Mouse (Mus musculus): ENCODE data around the gene Rbms3. TPM values are rescaled to one million over a fixed set of nuclear protein-coding genes. Genes with fewer than 3 reads are reported as not detected.

The Rbms3 gene
- polyA plus RNA-seq, 1 experiment from 2014 or later: 75.1 TPM

DNA sequence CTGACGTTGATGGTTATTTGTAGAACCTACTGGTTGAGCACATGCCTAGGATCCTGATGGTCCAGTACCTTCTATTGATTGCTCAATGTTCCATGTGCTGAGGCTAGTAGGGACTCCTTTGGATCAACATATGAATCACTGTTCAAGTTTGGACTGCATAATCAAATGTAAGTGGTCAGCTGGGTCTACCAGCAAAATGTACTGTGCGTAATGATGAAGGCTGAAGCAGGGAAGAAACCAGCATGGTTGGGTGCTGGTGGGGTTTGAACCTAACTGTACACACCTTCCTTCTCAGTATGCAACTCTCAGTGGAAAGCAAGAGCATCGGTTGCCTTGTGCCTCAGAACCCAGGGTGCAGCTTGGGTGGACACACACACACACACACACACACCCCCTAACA lies 767.4 kb downstream of the Rbms3 start:
- Histone ChIP-seq H3K36me3 (ENCODE audit: control insufficient read depth, insufficient read depth, low read length) (no peaks in the 10 kb centered on the region), H3K9ac (ENCODE audit: low read depth, low read length) (no peak overlapping the region), H3K4me3 (ENCODE audit: low read length) (no peak overlapping the region), H3K27ac (ENCODE audit: low read depth, low read length) (no peak overlapping the region), H3K4me2 (ENCODE audit: low read length) (no peak overlapping the region), H3K9me3 (ENCODE audit: control insufficient read depth, low read length) (peaks cover 3% of the 10 kb centered on the region; the same call in 1 of the 2 replicates), H3K4me1 (ENCODE audit: control insufficient read depth, insufficient read depth, low read depth, low read length) (peaks cover 3% of the 10 kb centered on the region; the same call in 1 of the 2 replicates), H3K27me3 (replicated peaks; ENCODE audit: control insufficient read depth, insufficient read depth, low read length) (no peaks in the 10 kb centered on the region)
- ATAC-seq: no peak
- 87% methylated on average over 3 of the region's 3 CpGs for WGBS

DNA sequence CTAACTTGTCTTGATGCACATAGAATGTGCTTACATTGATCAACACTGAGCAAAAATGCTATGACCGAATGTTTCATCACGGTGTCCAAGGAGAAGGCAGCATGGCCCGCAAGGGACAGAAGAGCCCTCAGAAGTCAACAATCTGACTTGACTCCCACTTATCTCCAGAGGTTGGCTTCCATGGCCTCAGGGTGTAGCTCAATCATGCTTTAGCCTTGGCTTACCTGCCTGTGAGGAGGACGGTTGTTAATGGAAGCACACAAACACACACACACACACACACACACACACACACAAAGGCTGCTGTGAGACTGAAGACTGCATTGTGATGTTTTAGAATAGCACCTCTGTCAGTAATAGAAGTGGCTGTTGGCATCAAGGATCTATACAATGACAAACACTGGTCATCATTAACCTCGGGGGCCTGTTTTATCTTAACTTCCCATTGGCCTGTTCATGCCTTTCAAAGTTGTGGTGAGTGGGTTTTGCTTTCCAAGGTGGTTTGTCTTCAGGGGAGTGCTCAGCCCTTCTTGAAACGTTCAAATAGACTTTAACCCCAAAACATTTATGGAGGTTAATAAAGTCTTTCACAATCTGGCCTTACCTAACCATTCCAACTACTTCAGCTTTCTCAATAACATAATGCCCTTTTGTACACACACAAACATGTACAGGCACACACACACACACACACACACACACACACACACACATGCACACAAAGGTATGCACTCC lies 771.7 kb downstream of the Rbms3 start:
- H3K36me3 ChIP-seq (ENCODE audit: control insufficient read depth, insufficient read depth, low read length): no peaks in the 10 kb centered on the region
- no peak overlapping the region for H3K27ac ChIP-seq (ENCODE audit: low read depth, low read length)
- H3K4me3 ChIP-seq (ENCODE audit: low read length): no peak overlapping the region
- no peak overlapping the region for H3K9ac ChIP-seq (ENCODE audit: low read depth, low read length)
- H3K4me2 ChIP-seq (ENCODE audit: low read length): no peak overlapping the region
- H3K9me3 ChIP-seq (ENCODE audit: control insufficient read depth, low read length): no peaks in the 10 kb centered on the region
- ATAC-seq: no peak
- peaks cover 2% of the 10 kb centered on the region; the same call in 1 of the 2 replicates for H3K4me1 ChIP-seq (ENCODE audit: control insufficient read depth, insufficient read depth, low read depth, low read length)
- 91% methylated on average over 6 of the region's 6 CpGs for WGBS
- H3K27me3 ChIP-seq (replicated peaks; ENCODE audit: control insufficient read depth, insufficient read depth, low read length): no peaks in the 10 kb centered on the region

DNA sequence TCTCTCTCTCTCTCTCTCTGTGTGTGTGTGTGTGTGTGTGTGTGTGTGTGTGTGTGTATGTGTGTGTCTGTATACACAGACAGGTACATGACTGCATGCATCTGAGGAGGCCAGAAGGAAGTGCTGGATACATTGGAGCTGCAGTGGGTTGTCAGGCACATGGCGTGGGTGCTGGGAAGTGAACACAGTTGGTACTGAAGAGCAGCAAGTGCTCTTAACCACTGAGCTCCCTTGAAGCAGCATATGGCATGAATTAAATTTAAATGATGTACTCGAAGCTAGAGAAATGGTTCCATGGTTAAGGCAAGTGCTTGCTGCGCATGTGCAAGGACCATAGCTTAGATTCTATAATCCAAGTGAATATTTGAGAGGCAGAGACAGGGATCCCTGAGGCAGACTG lies 772.6 kb downstream of the Rbms3 start:
- Histone ChIP-seq H3K36me3 (ENCODE audit: control insufficient read depth, insufficient read depth, low read length) (no peaks in the 10 kb centered on the region), H3K9ac (ENCODE audit: low read depth, low read length) (no peak overlapping the region), H3K27me3 (replicated peaks; ENCODE audit: control insufficient read depth, insufficient read depth, low read length) (no peaks in the 10 kb centered on the region), H3K4me1 (ENCODE audit: control insufficient read depth, insufficient read depth, low read depth, low read length) (peaks cover 2% of the 10 kb centered on the region; the same call in 1 of the 2 replicates), H3K27ac (ENCODE audit: low read depth, low read length) (no peak overlapping the region), H3K9me3 (ENCODE audit: control insufficient read depth, low read length) (no peaks in the 10 kb centered on the region), H3K4me2 (ENCODE audit: low read length) (no peak overlapping the region), H3K4me3 (ENCODE audit: low read length) (no peak overlapping the region)
- ATAC-seq: no peak
- 91% methylated on average over 3 of the region's 3 CpGs for WGBS

DNA sequence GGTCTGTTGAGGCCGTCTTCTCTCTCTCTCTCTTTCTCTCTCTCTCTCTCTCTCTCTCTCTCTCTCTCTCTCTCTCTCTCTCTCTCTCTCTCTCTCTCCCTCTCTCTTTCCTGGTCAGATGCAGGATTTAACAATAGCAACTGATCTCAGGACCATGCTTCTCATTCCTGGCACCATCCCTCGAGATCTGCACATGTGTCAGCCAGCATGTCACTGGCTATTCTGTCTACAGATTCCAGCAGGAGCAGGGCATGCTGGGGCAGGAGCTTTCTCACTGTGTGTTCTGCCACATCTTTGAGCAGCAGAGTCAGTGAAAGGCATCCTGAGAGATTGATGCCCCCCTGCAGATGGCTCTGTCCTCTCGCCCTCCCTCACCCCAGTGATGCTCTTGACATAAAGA lies 774.0 kb downstream of the Rbms3 start:
- H3K27me3 ChIP-seq (replicated peaks; ENCODE audit: control insufficient read depth, insufficient read depth, low read length): no peaks in the 10 kb centered on the region
- H3K4me2 ChIP-seq (ENCODE audit: low read length): no peak overlapping the region
- no peak overlapping the region for H3K9ac ChIP-seq (ENCODE audit: low read depth, low read length)
- H3K4me1 ChIP-seq (ENCODE audit: control insufficient read depth, insufficient read depth, low read depth, low read length): peaks cover 2% of the 10 kb centered on the region; the same call in 1 of the 2 replicates
- H3K27ac ChIP-seq (ENCODE audit: low read depth, low read length): no peak overlapping the region
- WGBS: 43% methylated on average over 3 of the region's 3 CpGs
- no peaks in the 10 kb centered on the region for H3K36me3 ChIP-seq (ENCODE audit: control insufficient read depth, insufficient read depth, low read length)
- no peaks in the 10 kb centered on the region for H3K9me3 ChIP-seq (ENCODE audit: control insufficient read depth, low read length)
- H3K4me3 ChIP-seq (ENCODE audit: low read length): no peak overlapping the region
- ATAC-seq: no peak

GRCm38 (mm10) chr9:116848905-116849304 lies 780.8 kb downstream of the Rbms3 start:
- no peaks in the 10 kb centered on the region for H3K27me3 ChIP-seq (replicated peaks; ENCODE audit: control insufficient read depth, insufficient read depth, low read length)
- no peak for ATAC-seq
- no peaks in the 10 kb centered on the region for H3K36me3 ChIP-seq (ENCODE audit: control insufficient read depth, insufficient read depth, low read length)
- WGBS: 95% methylated on average over 4 of the region's 4 CpGs
- H3K4me3 ChIP-seq (ENCODE audit: low read length): no peak overlapping the region
- H3K9ac ChIP-seq (ENCODE audit: low read depth, low read length): no peak overlapping the region
- no peaks in the 10 kb centered on the region for H3K9me3 ChIP-seq (ENCODE audit: control insufficient read depth, low read length)
- H3K27ac ChIP-seq (ENCODE audit: low read depth, low read length): no peak overlapping the region
- H3K4me1 ChIP-seq (ENCODE audit: control insufficient read depth, insufficient read depth, low read depth, low read length): no peaks in the 10 kb centered on the region
- no peak overlapping the region for H3K4me2 ChIP-seq (ENCODE audit: low read length)

GRCm38 (mm10) chr9:116848166-116848565 lies 781.5 kb downstream of the Rbms3 start:
- Histone ChIP-seq H3K4me1 (ENCODE audit: control insufficient read depth, insufficient read depth, low read depth, low read length) (no peaks in the 10 kb centered on the region), H3K27ac (ENCODE audit: low read depth, low read length) (no peak overlapping the region), H3K9ac (ENCODE audit: low read depth, low read length) (no peak overlapping the region), H3K36me3 (ENCODE audit: control insufficient read depth, insufficient read depth, low read length) (no peaks in the 10 kb centered on the region), H3K9me3 (ENCODE audit: control insufficient read depth, low read length) (no peaks in the 10 kb centered on the region), H3K4me2 (ENCODE audit: low read length) (no peak overlapping the region), H3K4me3 (ENCODE audit: low read length) (no peak overlapping the region), H3K27me3 (replicated peaks; ENCODE audit: control insufficient read depth, insufficient read depth, low read length) (no peaks in the 10 kb centered on the region)
- 82% methylated on average over 10 of the region's 10 CpGs for WGBS
- ATAC-seq: no peak

- ATAC-seq: no peak
- Histone ChIP-seq H3K27ac (ENCODE audit: low read depth, low read length) (no peak overlapping the region), H3K4me1 (ENCODE audit: control insufficient read depth, insufficient read depth, low read depth, low read length) (no peaks in the 10 kb centered on the region), H3K9ac (ENCODE audit: low read depth, low read length) (no peak overlapping the region), H3K4me3 (ENCODE audit: low read length) (no peak overlapping the region), H3K36me3 (ENCODE audit: control insufficient read depth, insufficient read depth, low read length) (no peaks in the 10 kb centered on the region), H3K27me3 (replicated peaks; ENCODE audit: control insufficient read depth, insufficient read depth, low read length) (no peaks in the 10 kb centered on the region), H3K4me2 (ENCODE audit: low read length) (no peak overlapping the region), H3K9me3 (ENCODE audit: control insufficient read depth, low read length) (no peaks in the 10 kb centered on the region)
- WGBS: 71% methylated on average over 7 of the region's 7 CpGs
Observed at GRCm38 (mm10) chr9:116847241-116848135, 782.2 kb downstream of the Rbms3 start.

DNA sequence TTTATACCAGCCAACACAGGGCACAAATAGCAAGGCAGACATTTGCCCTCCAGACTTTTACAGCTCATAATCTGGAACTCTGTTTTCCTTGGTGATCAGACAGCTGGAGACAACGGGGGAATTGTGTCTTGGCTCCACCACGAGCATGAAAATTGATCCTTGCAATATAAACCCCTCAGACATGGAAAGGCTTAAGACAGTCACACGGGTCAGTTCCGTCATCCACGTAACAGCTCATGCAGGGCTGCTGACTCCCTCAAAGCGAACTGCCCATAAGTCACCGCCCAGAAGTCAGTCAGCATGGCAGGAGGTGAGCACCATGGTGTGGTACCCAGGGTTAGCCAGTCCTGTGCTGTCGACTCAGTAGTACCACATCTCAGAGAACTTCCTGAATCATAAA lies 794.8 kb downstream of the Rbms3 start:
- Histone ChIP-seq H3K4me2 (ENCODE audit: low read length) (no peak overlapping the region), H3K9me3 (ENCODE audit: control insufficient read depth, low read length) (no peaks in the 10 kb centered on the region), H3K9ac (ENCODE audit: low read depth, low read length) (no peak overlapping the region), H3K4me3 (ENCODE audit: low read length) (no peak overlapping the region), H3K4me1 (ENCODE audit: control insufficient read depth, insufficient read depth, low read depth, low read length) (peaks cover 3% of the 10 kb centered on the region; the same call in 1 of the 2 replicates), H3K27me3 (replicated peaks; ENCODE audit: control insufficient read depth, insufficient read depth, low read length) (no peaks in the 10 kb centered on the region), H3K36me3 (ENCODE audit: control insufficient read depth, insufficient read depth, low read length) (no peaks in the 10 kb centered on the region), H3K27ac (ENCODE audit: low read depth, low read length) (peak overlapping the region; percentile 1; the same call in 1 of the 2 replicates)
- 42% methylated on average over 8 of the region's 8 CpGs for WGBS
- ATAC-seq: 0 out of 2 replicates have a peak, but pooled peaks have one; percentile 20

- Histone ChIP-seq H3K4me2 (ENCODE audit: low read length) (no peak overlapping the region), H3K9me3 (ENCODE audit: control insufficient read depth, low read length) (no peaks in the 10 kb centered on the region), H3K27me3 (replicated peaks; ENCODE audit: control insufficient read depth, insufficient read depth, low read length) (no peaks in the 10 kb centered on the region), H3K36me3 (ENCODE audit: control insufficient read depth, insufficient read depth, low read length) (no peaks in the 10 kb centered on the region), H3K4me1 (ENCODE audit: control insufficient read depth, insufficient read depth, low read depth, low read length) (peaks cover 3% of the 10 kb centered on the region; the same call in 1 of the 2 replicates), H3K27ac (ENCODE audit: low read depth, low read length) (no peak overlapping the region), H3K9ac (ENCODE audit: low read depth, low read length) (no peak overlapping the region), H3K4me3 (ENCODE audit: low read length) (no peak overlapping the region)
- WGBS: 70% methylated on average over 7 of the region's 7 CpGs
- ATAC-seq: no peak
Observed at GRCm38 (mm10) chr9:116833677-116834076, 796.0 kb downstream of the Rbms3 start.
